Mouse (Mus musculus) E14TG2a.4 (cell line): Measurements from ENCODE around the gene B3gnt6.

Source experiments
- CTCF ChIP-seq: conservative IDR thresholded peaks from 2 replicates; pipeline ENCODE4 v1.5.1; 2014; ENCODE audit warnings: low read length
- NANOG ChIP-seq: IDR thresholded peaks from 2 replicates; pipeline ENCODE4 v1.6.1; 2014; ENCODE audit warnings: borderline replicate concordance, low read length, mixed read lengths
- POU5F1 ChIP-seq: IDR thresholded peaks from 2 replicates; pipeline ENCODE4 v1.6.1; 2014; ENCODE audit warnings: low read length, borderline replicate concordance

DNA sequence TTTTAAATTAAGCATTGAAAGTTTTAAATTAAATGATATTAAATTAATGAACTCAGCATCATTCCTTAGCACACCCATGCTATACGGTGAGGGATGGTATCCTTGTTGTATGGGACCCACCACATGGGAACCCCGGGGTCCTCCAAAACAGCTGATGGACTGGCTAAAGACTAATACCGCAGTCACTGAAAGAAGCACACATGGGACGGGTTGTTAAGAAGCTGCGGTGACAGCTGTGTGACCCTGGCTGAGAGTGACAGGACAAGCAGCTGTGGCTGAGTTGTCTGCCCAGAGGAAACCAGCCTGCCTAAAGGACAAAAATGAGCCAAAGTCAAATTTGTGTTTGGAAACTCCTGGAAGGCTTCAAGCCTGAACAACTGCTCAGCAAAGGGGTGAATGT, 45.4 kb downstream of the B3gnt6 start:
- TF ChIP-seq CTCF (no peak), NANOG (no peak), POU5F1 (no peak)
